Mouse (Mus musculus) megakaryocyte-erythroid progenitor cell, adult 5 weeks (primary cell): ENCODE data around the gene Tstd2. TPM values are rescaled to one million over a fixed set of nuclear protein-coding genes. Genes with fewer than 3 reads are reported as not detected.

ENCODE experiments used
- polyA plus RNA-seq: library from polyadenylated mRNA; stranded (reverse); fragments of >175 nt; gene quantifications from 2 replicates; pipeline ENCODE4 v1.2.3, GENCODE M21; 2012

The Tstd2 gene
- 14.2 and 15.4 TPM in 2 replicates for polyA plus RNA-seq

DNA sequence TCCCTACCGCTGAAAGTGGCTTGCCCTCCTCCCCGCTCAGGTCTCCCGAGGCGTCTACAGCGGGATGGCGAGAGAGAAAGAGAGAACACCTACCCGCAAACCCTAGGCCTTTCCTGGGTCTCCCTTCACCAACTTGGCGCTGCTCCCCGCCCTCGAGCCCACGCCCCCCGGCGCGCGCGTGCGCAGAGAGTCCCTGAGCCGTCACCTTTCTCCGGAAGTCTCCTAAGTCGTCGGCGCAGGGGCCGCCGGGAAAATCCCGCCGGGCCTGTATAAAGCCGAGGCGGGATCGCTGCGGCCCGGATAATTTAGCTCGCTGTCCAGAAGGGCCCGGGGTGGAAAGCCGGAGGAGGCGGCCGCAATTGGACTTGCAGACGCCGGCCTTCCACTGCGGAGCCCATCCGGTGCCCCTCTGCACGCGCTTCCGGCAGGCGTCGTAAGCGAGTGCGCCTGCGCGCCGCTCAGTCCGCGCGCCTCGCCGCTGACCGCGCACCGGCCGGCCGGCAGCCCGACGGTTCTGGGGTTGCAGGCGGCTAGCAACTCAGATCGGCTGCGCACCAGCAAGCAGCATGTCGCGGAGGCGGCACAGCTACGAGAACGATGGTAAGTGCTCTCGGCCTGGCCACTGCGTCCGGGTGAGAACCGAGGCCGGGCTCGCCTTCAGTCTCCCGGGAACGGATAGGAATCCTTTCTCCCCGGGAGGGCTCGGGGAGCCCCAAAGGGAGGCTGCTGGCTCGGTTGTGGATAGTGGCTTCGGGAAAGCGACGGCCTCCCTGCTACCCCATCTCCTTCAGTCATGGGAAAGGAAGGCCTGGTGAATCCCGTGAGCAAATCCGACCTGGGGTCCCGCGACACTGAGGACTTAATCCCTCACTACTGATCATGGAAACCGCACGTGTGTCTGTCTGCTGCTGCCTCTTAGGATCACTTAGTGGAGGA lies at the start of gene Tstd2, which contains the start of gene Ncbp1:
Tstd2 (minus strand) TSS at position 408 of the 936 bp plus-strand sequence.
Ncbp1 (plus strand) TSS at position 327 of the 936 bp plus-strand sequence.

Other genes with a start within 250 kb of the Tstd2 start
- 0.06 and 0.11 TPM in 2 replicates for gene Ccdc180, start 248.4 kb downstream of the Tstd2 start, polyA plus RNA-seq
- 2.4 and 2.5 TPM in 2 replicates for gene Tdrd7, start 173.4 kb downstream of the Tstd2 start, polyA plus RNA-seq
- 0.43 and 0.47 TPM in 2 replicates for gene Tmod1, start 99.8 kb downstream of the Tstd2 start, polyA plus RNA-seq
- gene Ncbp1, start 81 bp downstream of the Tstd2 start, polyA plus RNA-seq, result 12.2 and 21.2 TPM in 2 replicates
- gene Xpa, start 57.6 kb upstream of the Tstd2 start, polyA plus RNA-seq, result 27.6 and 33.1 TPM in 2 replicates
- gene Foxe1, start 204.9 kb upstream of the Tstd2 start, polyA plus RNA-seq, result 0.36 TPM in 1 of 2 replicates, not detected in the other